Mouse (Mus musculus) C2C12 (cell line): ENCODE measurements around the gene Spty2d1.

Experiments used
- CEBPB ChIP-seq: IDR thresholded peaks from one replicate; pipeline ENCODE4 v1.6.1; 2011; ENCODE audit warnings: low read depth, mild to moderate bottlenecking, control low read depth, moderate library complexity
- CTCF ChIP-seq: IDR thresholded peaks from one replicate; pipeline ENCODE4 v1.5.1; 2011; ENCODE audit not compliant: control insufficient read depth, insufficient read depth, insufficient read length
- MAX ChIP-seq: IDR thresholded peaks from one replicate; pipeline ENCODE4 v1.6.1; 2011; ENCODE audit warnings: mild to moderate bottlenecking, control low read depth
- MYOD1 ChIP-seq: IDR thresholded peaks from one replicate; pipeline ENCODE4 v1.6.1; 2011; ENCODE audit warnings: low read depth; ENCODE audit not compliant: control insufficient read depth, insufficient read length
- MYOG ChIP-seq: IDR thresholded peaks from one replicate; pipeline ENCODE4 v1.6.1; 2011; ENCODE audit not compliant: control insufficient read depth, insufficient read length; ENCODE audit errors: extremely low read depth
- USF1 ChIP-seq: IDR thresholded peaks from one replicate; pipeline ENCODE4 v1.6.1; 2011; ENCODE audit warnings: low read depth, mild to moderate bottlenecking, control low read depth, moderate library complexity

GRCm38 (mm10) chr7:47054666-47055065 is 46.5 kb upstream of the Spty2d1 start:
- TF ChIP-seq CTCF, result no peak
- TF ChIP-seq MYOG, result no peak
- no peak for TF ChIP-seq CEBPB
- no peak for TF ChIP-seq MAX
- TF ChIP-seq USF1, result no peak
- TF ChIP-seq MYOD1, result no peak
